Mouse (Mus musculus): Measurements from ENCODE around the gene Pbx4.
A peak's percentile ranks its signal among the peaks of the same experiment; 100 is the strongest.

Pbx4 gene

DNA sequence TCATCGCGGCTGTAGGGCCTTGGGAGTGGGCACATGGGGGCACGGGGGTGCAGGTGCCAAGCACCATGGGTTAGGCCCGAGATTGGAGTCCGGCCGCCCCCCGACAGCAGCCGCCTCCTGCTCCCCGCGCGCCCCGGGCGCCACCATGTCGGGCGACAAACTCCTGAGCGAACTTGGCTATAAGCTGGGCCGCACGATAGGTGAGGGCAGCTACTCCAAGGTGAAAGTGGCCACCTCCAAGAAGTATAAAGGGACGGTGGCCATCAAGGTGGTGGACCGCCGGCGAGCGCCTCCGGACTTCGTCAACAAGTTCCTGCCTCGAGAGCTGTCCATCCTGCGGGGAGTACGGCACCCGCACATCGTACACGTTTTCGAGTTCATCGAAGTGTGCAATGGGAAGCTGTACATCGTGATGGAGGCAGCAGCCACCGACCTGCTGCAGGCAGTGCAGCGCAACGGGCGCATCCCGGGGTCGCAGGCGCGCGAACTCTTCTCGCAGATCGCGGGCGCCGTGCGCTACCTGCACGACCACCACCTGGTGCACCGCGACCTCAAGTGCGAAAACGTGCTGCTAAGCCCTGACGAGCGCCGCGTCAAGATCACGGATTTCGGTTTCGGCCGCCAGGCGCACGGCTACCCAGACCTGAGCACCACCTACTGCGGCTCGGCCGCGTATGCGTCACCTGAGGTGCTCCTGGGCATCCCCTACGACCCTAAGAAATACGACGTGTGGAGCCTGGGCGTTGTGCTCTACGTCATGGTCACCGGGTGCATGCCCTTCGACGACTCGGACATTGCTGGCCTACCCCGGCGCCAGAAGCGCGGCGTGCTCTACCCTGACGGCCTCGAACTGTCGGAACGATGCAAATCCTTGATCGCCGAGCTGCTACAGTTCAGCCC is 70.1 kb downstream of the Pbx4 start, which contains the start of the genes Tssk6, Ndufa13 and Yjefn3:
Gene Tssk6, plus strand, starts transcription at position 22 of the 900 bp plus-strand sequence.
Gene Ndufa13, minus strand, starts transcription at position 396 of the 900 bp plus-strand sequence.
Gene Yjefn3, minus strand, starts transcription at position 550 of the 900 bp plus-strand sequence.
- peak; percentile 64 for DNase-seq

DNA sequence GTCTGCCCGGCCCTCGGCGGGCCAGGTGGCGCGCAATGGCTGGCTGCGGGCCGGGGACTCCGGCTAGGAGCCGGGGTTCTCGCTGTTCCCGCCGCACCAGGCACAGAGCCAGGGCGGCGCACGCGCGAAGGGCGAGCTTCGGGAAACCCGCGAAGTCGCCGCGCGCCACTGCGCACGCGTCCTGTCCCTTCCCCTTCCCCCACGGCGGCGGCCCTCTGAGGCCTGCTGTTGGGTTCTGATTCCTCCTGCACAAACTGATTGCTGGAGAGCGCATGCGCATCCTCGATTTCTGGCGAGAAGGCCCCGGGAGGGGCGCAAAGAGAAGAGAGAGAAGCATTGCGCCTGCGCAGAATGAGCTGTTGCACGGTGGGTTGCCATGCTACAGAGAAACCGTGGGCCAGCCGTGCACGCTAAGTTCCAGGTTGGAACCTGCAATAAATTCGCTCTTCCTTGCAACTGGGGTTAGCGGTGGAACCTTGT is 70.8 kb downstream of the Pbx4 start:
- DNase-seq: peak; percentile 99

DNA sequence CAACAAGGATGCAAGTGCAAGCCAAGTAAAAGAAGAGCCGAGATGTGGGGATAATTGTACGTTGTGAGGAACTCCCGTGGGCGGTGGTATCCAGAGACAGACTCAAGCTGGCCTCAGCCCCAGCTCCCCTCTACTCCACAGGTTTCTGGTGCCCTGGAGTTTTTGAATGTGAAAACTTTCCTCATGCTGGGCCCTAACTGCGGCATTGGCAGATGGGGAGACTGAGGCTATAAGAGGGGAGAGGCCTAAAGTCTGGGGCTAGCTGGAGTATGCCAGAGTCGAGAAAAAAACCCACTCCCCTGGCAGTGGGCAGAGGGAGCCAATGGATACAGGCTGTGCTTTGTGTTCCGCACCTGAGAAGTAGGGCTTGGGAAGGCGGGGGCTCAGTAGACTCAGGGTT is 71.8 kb downstream of the Pbx4 start:
- DNase-seq: no peak

DNA sequence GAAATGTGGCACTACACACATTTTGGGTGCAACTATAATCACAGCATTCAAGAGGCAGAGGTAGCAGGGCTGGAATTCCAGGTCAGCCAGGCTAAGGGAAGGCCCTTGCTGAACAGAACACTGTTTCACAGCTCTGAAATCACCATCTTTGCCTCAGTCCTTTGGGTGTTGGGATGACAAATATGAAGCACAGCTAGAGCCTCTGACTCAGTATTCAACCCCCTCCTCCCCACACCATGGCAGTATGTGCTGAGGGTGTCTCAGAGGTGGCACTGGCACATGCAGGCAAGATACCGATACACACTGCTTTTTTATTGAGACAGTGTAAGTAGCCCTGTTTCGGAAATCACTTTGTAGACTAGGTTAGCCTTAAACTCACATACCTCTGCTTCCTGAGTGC is 74.0 kb downstream of the Pbx4 start:
- no peak for DNase-seq

DNA sequence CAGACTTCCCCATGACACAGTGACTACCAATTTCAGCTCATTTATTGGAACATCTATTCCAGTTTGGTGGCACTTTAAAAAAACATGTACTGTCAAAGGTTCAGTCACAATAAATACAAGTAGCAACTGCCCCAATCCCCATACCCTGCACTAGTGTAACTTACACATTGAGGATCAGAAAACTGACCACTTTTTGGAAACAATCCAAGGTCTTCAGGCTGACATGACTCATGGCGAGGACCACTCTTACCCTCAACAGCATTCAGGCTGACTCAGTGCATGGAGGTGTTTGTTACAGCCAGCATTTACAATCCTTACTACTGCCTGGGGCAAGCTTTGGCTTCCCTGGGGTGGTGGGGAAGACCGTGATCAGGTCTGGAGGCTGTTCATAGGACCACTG is 74.8 kb downstream of the Pbx4 start:
- DNase-seq: no peak

DNA sequence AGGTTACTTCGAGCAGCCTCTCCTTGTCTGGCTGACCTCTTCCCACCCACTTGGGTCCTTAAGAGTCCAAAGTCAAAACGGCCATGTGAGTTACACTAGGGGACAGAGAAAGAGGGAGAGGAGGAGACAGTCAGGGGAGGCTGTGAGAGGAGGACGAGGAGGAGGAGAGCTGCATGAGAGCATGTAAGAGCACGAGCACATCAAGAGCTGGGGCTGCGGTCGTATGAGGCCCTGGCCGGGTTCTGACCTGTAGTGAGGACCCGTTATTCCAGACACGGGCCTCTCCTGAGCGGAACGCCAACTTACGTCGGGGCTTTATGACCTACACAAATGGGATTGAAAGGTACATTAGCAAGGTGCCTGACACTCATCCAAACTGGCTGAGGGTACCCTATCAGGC is 79.6 kb downstream of the Pbx4 start:
- no peak for DNase-seq

DNA sequence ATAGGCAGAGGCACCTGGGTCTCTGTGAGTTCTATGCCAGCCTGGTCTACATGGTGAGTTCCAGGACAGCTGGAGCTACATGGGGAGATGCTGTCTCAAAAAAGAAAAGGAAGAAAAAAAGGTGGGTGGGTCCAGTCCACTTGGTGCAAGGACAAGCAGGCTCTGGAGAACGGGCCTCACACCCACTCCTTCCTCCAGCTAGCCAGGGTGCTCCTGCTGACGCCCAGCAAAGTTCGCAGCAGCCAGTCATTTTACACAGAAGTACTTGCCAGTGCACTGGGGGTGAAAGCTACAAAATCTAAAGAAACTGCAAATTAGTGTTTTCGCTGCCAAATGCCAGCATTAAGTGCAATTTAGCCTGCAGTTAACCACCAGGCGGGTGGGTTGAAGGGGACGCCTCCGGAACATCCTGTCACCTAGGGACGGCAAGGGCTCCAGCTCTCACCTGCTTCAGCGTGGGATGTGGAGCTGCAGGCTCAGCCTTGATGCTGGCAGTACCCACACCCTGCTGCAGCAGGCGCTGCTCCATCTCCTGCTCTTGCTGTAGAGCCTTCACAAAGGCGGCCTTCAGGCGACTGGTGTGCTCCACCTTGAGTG is 80.3 kb downstream of the Pbx4 start:
- no peak for DNase-seq

DNA sequence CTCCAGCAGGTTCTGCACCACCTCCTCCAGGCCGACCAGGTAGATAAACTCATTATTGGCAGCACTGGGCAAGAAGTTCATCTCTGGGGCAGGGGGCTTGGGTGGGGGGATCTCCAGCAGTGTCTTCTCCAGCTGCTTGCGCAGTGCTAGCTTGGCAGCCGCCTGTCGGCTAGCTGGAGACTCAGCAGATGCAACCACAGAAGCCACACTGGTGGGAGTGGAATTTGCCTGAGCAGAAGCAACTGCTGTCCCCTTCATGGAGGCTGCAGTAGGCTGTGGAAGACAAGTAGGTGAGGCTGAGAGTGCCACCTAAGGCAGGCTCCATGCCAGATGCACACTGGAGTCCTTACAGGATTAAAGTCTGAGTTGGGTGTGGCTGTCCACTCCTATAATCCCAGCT is 82.2 kb downstream of the Pbx4 start:
- DNase-seq: no peak

DNA sequence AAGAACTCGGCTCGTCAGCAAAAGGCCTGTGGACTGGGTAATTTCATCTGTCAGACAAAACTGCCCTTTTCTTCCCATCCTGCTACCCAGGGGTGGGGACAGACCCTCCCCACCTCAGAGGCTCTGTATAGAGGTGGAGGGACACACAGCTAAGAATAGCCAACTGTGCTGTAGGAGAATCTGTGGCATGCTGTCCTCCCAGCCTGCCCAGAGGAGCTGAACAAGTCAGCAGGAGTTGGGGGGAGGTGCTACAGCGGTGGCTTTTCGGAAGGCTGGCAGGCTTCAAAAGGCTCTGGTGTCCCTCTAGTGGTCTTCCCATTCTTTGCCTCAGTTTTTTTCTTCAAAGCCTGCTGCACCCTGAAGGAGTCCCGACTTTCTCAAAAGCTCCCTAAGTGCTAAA is 83.5 kb downstream of the Pbx4 start:
- no peak for DNase-seq

DNA sequence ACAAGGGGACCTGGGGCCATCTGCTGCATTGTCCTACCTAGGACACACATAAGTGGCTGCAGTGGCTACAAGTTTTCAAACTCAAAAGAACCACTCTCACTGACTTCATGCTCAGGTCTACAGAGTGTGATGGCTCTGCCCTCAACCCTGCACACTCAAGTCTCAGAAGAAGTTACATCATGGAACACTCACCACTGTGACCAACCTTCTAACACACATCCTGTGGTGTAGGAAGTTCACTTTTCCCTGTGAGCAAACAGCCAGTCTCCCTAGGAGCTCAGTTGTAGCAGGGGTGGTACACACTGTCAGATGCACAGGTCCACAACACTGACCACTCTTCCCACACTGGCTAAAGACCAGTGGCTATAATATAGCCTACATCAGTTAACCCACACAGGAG is 86.2 kb downstream of the Pbx4 start:
- no peak for DNase-seq

DNA sequence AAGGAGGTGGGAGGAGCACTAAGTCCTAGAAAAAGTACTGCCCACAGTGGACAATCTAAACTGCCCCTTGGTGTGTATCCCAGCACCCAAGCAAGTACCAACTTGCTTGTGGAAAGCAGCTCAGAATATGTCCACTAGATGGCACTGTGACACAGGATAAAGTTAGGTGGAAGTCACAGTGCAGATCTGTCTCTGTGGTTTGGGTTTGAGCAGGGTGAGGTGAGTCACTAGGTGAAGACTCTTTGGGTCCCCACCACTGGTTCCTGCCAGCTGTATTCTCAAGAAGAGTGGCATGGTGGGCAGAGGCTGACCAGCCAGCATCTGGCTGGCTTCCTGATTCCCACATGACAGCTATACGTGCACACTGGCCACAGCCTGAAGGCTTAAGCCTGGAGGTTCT is 86.7 kb downstream of the Pbx4 start:
- peak; percentile 85 for DNase-seq

DNA sequence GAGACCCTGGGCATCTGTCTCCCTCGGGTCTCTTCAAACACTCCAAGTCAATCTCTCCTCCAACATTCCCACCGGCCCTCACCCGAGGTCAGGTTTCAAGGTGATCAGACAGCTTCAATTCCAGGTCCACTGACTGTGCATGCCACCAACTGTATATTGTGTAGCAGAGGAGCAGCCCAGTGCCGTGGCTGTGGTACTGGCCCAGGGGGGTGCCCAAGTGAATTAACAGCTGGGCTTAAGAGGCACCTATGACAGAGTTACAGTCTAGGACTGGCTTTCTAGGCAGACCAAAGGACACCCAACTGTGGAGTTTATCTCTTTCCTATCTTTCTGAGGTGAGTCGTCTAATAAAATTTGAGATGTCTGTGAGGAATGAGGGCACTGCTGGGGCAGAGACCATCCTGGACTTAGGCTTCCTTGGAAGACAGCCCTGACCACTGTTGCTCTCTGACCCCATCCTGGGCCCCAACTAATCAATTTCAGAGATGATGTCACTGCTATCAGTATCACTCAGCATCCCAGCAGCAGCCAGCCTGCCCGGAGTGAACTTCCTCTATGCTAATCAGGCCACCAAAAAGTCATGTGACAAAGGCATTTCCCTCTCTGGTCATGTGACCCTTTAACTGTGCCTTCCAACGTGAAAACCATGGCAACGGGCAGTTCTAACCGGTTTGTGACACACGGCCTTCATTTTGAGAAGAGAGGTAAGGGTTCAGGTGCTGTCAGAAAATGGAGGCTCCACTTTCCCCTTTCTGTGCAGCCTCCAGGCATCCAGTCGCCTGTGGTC is 87.8 kb downstream of the Pbx4 start:
- DNase-seq: no peak

DNA sequence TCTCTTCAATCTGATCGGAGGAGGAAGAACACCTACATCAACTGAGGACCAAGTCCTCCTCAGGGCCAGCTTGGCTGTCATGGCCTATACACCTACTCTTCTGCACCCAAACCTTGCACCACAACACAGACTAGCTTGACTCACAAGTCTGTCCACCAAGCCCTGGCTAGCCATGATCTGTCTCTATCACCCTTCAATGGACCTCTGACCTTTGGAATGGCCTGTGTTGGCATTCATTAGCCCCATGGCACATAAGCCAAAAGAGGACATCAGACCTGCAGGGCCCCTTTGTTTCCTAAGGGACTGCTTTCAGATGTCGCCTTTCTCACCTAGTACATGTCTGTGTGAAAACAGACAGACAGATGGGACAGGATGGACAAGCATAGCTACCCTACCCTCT is 88.8 kb downstream of the Pbx4 start:
- no peak for DNase-seq

All from cerebellum, adult 8-10 months (tissue).